In the genomic region with DNA sequence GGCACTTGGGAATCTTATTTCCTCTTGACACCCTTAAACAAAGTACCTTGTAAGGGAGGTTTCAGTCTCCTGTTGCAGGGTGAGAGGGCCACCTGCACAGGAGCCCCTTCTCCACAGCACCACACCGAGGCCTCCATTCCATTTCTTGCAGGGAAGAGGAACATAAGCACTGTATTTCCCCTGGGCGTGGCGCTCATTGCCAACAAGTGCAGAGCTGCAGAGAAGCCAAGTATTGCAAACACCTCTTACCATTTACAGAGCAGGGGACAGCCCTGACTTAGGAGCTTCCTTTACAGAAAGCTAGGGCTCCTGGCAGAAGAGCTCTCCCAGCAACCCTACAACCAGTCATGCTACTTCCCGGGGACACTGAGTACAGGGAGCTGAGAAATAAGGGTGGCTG, we compare ENCODE assay signal across 33 mouse cellular contexts. TPM values are rescaled to one million over a fixed set of nuclear protein-coding genes. Genes with fewer than 3 reads are reported as not detected.
"Had no signal": no experiment of that assay in that cellular context is flagged by ENCODE, and none has a peak within 500 bp of the region (broad histone marks: within the 10 kb centered on the region; RNA-seq: fewer than 3 reads in every experiment).

No protein-coding gene starts in this region.

- DNase-seq: gastrocnemius, adult 2 months; gastrocnemius, postnatal 10 days; gastrocnemius, postnatal 25 days; heart, adult 18-20 months; heart, postnatal 10 days; heart, postnatal 4 days; kidney, adult 18-20 months; kidney, adult 8-10 months; kidney, postnatal 10 days; kidney, postnatal 25 days; kidney, postnatal 4 days; liver had no signal

- ATAC-seq: hindbrain, embryonic 16.5 days; inflammation-experienced regulatory T-cells, adult 6 months; intestine, embryonic 15.5 days; intestine, postnatal 0 days had no signal

- H3K4me3 ChIP-seq: gastrocnemius, adult 2 months; heart, embryonic 10.5 days; heart, embryonic 12.5 days; hindbrain, embryonic 10.5 days; hindbrain, embryonic 12.5 days; intestine, embryonic 15.5 days; layer of hippocampus, adult 2 months; left cerebral cortex, adult 2 months; limb, embryonic 10.5 days; limb, embryonic 12.5 days had no signal

- H3K4me1 ChIP-seq: heart, embryonic 10.5 days; heart, embryonic 12.5 days; hindbrain, embryonic 10.5 days; hindbrain, embryonic 12.5 days; intestine, embryonic 15.5 days; limb, embryonic 10.5 days; limb, embryonic 12.5 days had no signal

RNA-seq across cellular contexts. Expression of a gene that starts 18.3 kb away (rescaled TPM):
- total RNA-seq: gastrocnemius, adult 2 months; gastrocnemius, postnatal 10 days; gastrocnemius, postnatal 25 days; gastrocnemius, postnatal 4 days; heart, adult 18-20 months; heart, adult 8-10 months; heart, postnatal 25 days; heart, postnatal 4 days had no signal
- polyA plus RNA-seq: heart, embryonic 14.5 days; hindbrain, embryonic 14.5 days; intestine, embryonic 15.5 days; kidney, embryonic 14.5 days had no signal

RNA-seq across cellular contexts. Expression of a gene that starts 21.0 kb away (rescaled TPM):
- total RNA-seq: gastrocnemius, adult 2 months; gastrocnemius, postnatal 10 days; gastrocnemius, postnatal 25 days; granulocyte monocyte progenitor cell, adult 5-6 weeks; heart, adult 18-20 months; heart, adult 8-10 months; heart, postnatal 10 days; heart, postnatal 25 days; heart, postnatal 4 days had no signal
- polyA plus RNA-seq: heart, embryonic 12.5 days; heart, embryonic 14.5 days; heart, embryonic 16.5 days; hindbrain, embryonic 10.5 days; hindbrain, embryonic 12.5 days; hindbrain, embryonic 16.5 days; inflammation-experienced regulatory T-cells, adult 6 months; kidney, embryonic 16.5 days had no signal
